Mouse (Mus musculus): ENCODE data around the gene Ptgdr.
"Not testable (repeated sequence)": the region's sequence is repeated elsewhere in the genome, so short reads cannot be mapped to it uniquely, and the experiment has no call there.

Gene Ptgdr

DNA sequence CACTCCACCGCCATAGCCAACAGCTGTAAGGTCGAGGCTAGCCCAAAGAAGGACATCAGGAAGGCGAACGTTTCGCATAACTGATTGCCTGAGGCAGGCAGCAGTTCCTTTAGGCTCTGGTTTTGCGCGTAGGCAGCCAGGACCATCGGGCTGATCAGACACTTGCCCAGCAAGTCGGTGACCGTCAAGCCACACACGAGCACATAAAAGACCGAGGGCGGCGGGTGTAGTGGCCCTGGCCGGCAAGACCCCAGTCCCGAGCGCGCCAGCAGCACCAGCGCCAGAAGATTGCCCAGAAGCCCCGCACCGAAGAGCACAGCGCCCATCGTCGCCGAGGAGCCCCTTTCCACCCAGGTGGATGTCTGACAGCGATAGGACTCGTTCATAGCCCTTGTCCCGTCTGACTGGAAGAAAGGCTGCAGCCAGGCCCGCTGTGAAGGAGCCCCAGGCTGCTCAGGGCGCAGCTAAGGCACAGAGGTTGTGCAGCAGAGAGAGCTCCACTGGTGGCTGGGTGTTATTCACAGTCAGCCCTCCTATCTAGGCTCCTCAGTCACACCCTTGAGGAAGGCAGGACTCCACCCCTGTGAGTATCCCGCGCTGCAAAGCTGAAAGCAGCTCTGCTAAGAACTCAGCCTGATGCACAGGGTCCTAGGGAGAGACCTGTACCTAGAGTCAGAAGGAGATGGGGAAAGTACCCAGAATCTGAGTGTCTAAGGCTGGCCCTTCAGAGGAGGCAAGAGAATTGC, at the start of gene Ptgdr:
Gene Ptgdr (minus strand): TSS at position 508 of the 746 bp plus-strand sequence.
- DNase-seq, result no peak

DNA sequence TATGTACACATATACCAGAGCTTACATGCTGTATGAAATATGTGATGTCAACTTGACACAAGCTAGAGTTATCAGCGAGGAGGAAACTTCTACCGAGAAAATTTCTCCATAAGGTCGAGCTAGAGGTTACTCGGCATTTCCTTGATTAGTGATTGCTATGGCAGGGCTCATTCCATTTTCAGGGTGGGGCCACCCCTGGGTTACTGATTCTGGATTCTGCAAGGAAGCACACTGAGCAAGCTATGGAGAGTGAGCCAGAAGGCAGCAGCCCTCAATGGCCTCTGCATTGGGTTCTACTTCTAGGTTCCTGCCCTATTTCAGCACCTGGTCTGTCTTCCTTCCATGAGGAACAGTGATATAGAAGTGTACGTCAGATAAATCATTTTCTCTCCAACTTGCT, 48.6 kb upstream of the Ptgdr start:
- no peak for DNase-seq

DNA sequence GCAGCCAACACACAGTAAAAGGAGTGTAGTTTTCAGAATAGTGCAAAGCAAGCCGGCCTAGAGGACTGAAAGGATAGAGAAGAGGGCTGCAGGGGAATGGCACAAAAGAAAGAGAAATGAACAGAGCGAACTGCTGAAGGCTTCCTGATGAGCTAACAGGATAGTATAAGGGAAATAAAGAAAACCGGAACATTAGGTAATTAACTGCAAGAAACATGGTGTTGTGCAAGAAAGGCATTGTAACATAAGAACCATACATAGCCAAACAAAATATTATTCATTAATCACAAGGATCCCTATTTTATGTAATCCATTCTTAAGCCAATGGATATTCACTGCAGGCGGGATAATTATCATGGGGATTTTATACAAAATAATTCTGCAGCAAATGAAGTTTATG, 45.0 kb upstream of the Ptgdr start:
- no peak for DNase-seq

DNA sequence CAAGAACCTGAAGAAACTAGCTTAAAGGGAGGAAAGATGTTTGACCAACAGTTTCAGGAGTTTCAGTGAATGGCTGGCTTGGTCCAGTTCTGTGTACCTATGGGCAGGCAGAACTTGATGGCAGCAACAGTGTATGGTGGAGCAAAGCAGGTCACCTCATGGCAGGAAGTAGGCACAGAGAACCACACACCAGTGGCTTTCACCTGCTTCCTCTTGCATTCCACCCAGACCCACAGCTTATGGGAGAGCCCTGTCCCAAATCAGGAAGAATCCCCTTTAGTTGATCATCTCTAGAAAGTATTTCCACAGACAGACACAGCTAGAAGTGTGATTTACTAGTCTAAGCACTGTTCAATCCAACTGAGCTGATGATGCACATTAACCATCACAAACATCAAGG, 42.6 kb upstream of the Ptgdr start:
- not testable (repeated sequence) for DNase-seq

DNA sequence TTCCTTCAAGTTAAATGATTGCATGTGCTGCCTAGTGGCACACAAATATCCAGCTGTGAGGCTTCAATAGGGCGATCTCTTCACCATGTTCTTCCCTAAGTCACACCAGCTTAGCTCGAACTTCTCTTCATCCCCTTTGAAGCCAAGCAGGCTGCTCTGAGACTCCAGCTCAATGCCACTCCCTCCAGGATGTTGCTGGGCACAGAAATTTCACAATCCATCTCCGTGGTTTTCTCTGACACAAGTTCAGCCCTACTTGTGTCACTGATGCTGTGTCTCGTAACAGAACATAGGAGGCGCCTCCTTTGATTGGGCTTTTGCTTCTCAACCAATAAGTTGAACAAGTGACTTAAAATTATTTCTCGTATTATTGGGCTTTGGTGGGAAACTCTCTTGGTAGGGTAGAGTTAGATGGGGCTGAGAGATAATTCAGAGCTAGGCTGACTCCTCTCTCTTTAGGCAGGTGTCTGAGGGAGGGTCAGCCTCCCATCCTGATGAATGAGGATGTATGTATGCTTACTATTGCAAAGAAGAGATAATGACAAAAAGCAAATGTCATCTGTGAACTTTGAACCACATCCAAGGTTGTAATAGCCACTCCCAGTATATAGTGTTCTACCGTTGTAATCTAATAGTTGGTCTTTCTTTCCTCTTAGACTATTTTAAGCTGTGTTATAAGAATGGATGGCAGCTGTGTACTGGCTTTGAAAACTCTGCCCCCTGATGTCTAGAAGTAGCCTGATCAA, 32.4 kb upstream of the Ptgdr start:
- DNase-seq, result no peak

DNA sequence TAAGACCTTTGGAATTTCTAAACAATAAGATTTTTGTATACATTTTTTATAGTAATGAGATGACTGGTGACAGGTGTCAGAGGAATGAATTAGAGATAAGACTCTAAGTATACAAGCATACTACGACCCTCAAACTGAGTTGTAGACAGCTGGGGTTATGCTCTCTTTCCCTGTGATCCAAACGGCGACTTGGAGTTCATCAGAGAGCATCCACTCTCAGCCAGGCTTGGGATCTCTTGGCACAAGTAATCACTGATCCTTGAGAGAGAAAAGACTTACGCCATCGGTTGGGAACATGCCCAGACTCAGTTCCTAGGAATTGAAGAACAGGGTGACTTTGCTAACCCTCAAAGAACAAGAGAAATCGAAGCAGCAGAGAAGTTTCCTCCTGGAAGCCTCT, 10.5 kb upstream of the Ptgdr start:
- DNase-seq, result no peak

DNA sequence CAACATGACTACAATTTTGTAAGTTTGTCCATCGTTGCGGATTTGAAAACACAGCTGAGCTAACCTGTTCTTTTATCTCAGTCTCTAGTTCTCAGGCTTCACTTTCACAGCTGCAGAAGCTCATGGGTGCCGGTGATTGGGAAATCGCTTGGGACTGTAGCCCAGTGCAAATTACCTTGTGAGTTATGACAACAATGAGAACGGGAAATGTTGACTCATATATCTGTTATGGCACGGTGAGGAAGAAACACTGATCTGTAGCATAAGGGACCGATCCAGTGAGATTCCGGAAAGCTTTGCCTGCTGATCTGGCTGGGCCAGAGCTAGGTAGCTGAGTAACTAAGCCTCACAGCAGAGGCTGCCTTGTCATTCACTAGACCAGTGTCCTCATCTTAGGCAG, 6.5 kb upstream of the Ptgdr start:
- no peak for DNase-seq

DNA sequence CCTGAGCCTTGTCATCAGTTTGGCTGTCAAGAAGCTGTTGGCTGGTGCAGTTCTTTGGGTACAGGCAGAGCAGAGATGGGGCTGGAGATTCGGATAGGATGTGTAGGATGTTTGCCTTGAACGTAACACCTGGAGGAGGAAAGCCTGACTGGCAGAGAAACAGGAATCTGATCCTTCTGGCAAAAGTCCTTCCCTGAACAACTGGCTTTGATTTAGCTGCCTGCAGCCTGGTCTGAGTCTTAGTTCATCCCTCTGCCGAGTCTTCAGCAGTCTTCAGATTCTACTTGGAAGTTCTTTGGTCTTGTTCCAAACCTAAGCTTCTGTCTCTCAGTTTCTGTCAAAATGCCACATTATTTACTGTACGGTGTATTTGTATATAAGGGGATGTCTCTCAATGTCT, 3.9 kb upstream of the Ptgdr start:
- no peak for DNase-seq

DNA sequence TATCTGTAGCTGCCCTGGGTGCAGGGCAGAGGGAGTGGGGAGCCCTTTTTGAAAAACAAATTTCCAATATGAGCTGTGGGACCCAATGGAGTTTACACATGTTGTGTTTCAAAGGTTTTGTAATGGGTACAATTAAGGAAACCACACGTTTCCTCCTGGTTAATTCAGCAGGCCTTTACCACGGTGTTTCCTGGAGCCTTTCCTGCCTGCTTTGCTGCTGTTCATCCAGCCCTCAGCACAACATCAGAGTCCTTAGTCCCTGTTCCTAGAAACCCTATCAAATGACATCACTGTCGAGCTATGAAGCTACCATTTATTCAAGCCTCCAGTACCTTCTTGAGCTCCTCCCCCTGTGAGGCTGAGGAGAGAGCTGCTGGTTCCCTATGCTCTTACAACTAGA, 2.0 kb upstream of the Ptgdr start:
- DNase-seq, result no peak

DNA sequence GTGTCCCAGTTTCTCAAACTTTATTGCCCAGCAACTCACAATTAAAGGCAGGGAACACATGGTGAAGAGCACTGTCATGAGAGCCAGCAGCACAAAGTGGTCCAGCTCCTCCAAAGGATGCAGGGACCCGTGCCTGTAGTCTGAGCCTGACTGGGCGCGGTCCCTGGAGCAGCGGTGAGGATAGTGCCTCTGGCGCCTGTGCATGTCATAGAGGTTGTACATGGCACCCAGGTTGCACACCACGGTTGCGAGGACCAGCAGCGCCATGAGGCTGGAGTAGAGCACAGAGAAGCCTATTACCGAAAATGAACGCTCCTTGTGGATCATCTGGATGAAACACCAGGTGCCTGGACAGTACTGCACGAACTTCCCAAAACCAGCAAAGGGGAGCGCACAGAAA, 803 bp downstream of the Ptgdr start:
- DNase-seq, result no peak

DNA sequence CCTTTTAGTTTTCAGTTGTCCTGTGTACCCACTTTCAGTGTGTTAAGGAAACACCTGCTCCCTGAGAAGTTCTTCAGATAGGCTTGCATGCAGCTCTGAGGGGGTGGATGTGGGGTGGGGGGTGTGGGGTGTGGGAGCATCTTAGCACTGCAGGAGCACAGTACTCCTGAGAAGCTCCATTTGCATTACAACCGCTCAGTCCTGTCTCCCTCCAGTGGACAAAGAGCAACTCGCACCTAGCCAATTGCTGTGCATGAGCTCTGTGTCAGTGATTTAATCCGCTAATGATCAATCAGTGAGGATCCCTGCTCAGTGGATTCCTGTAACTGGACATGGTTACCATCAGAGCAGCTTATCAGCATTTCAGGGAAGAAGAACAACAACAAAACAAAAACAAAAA, 8.5 kb downstream of the Ptgdr start:
- DNase-seq, result not testable (repeated sequence)

DNA sequence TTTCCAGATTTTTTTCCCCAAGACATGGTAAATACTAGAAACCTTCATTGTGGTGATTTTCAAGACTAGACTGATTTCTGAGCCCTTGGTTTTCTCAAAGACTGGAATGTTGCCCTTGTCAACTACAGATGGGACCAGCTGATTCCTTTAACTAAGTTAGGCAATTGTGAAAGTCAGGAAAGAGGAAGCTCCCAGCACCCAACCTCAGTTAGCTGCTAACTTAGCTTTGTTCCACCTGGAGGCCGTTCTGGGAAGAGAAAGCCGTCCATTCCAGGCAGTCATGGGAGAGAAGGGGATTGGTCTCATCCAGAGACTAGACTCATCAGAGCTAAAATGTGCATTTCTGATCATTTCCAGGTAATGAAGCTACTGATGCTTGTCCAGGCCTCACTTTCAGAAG, 11.4 kb downstream of the Ptgdr start:
- no peak for DNase-seq

DNA sequence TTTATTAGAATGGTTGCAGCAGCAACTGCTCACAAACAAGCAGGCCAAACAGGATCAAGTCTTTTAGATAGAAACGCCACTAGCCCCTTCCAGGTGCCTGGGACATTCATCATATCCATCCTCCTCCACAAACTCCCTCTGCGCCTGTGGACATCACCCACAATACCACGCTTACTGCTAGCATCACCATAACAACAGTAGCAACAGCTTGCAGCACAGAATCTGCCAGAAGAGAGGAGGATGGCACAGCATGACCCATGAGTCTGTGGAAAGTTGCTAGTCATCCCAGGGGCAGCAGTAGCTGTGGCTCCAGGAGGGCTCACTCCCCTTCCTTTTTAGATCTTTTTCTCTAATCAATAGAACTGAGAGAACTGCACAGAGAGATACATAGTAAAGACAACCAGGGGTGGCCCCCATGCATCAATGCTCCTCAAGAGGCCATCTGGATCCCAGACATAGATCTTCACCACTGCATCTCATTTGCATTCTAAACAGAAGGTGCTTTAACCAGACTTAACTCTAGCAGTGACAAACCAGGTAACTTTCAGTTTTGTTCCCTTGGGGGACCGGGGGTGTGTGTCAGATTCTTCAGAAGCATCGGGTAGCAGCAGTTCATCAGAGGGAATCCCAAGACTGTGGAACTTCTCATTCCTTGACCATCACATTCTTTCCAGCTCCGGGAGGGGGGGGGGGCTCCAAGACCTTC, 12.5 kb downstream of the Ptgdr start:
- no peak for DNase-seq

DNA sequence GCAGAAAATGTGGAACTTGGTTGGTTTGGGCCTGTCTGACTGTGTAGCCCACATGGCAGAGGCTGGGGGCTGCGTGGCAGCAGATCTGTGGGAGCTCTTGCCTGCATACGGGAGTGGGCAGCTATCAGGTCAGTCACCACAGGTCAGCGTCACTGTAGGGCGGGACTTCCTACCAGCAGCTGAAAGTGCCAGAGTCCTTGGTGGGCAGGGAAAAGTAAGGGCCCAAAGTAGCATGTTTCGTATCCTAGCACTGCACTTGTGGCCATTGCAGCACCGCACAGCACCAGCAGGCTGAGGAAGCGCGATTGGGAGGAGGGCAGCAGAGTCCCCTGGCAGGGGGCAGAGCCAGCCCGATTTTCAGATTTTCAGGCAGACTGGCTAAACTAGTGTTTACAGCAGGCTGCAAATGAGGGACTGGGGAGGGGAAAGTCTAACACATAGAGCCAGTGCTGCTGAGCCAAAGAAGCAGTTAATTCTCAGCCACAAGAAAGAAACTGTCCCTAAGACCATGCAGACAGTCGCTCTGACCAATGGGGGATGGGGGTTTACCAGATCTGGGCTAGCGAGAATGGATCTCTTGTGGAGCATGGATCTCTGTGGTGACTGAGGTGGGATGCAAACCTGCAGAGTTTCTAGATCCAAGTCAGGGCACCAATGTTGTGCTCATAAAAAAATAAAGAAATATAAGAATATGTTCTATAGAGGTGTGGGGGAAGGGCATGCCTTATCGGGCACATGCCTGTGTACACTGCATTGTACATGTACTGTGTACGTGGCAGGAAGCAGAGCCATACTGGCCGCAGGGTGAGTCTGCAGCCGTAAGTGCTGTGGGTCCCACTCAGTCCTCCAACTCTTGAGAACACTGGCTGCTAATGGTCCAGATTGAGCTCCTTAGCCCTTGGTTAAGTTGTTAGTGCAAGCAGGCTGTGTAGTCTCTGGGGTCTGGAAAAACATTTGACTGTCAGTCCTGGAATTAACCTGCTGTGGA, 15.1 kb downstream of the Ptgdr start:
- DNase-seq, result no peak

DNA sequence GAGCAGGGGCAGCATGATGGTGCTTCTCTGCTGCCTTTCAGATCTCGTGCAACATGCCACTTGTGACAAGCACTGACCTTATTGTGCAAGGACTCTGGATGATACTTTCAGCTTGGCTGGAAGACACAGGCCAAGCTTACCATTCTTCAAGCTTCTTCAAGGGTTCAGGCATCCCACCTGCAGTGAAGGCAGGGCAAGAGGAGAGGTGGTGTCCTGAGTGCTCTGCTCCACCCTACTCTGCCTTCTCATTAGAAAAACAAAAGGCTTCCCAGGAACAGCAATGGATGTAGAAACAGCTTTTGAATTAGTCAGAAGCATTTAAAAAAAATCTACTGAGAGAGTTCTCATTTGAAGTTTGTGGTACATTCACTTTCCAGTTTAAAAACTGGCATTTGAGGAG, 20.5 kb downstream of the Ptgdr start:
- no peak for DNase-seq

DNA sequence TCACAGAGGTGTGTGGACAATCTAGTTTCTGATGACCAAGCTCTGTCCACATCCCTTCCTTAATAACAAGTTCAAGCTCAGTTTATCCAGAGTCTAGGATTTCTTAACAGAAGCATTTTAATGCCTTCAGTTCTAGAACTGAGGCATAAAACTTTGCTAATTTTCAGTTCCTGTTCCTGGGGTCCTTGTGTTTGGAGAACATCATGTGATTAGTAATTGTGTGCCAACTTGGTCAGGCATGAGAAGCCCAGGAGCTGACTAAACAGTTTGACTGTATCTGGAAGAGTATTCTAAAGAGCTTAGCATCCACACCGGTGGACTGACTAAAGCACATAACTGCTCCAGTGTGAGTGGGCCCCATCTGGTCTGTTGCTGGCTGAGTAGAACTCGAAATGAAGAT, 24.0 kb downstream of the Ptgdr start:
- no peak for DNase-seq

DNA sequence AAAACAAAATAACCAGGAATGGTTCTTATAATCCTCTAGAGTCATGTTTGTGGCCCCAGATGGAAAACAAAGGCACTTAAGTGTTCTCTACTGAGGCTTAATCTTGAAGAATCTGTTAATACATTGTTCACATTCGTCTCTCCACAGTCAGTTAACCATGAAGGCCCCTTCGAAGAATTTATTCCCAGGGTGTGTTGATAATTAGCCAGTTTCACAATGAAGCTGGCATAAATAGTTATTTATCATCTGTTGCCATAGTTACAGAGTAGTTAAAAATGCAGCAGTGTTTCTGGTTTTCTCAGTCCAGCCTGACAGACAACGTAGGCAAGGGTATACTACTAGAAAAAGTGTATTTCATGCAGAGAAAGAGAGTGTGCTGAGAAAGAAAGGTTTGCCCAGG, 25.0 kb downstream of the Ptgdr start:
- not testable (repeated sequence) for DNase-seq

DNA sequence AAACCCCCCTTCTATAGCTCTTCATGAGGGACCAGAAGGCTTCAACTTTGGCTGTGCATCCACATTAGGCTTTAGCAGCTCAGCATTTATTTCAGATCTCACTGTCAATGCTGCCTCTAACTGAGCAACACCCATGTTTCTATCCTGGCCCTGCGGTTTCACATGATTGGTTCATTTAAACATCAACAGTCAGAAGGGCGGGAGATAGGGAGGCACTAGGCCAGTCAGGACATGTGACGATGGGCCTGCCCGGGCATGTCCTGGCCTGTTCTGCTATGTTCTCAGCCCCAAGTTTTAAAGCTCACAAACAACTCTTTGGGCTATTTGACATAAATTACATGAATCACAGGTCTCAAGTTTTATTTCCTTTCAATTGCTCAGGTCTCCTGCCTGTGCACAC, 26.1 kb downstream of the Ptgdr start:
- peak; percentile 46 for DNase-seq

DNA sequence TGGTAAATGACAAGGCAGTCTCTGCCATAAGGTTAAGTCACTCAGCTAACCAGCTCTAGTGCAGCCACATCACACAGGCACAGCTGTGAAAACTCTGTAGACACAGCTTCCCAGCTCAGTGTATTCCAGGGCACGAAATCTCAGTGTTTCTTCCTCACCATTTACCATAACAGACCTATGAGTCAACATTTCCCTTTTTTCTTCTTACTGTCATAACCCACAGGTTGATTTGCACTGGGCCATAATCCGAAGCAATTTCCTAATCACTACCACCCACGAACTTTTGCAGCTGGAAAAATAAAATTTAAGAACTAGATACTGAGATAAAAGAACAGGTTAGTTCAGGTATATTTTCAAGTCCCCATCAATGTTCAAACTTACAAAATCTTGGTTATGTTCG, 31.4 kb downstream of the Ptgdr start:
- no peak for DNase-seq

DNA sequence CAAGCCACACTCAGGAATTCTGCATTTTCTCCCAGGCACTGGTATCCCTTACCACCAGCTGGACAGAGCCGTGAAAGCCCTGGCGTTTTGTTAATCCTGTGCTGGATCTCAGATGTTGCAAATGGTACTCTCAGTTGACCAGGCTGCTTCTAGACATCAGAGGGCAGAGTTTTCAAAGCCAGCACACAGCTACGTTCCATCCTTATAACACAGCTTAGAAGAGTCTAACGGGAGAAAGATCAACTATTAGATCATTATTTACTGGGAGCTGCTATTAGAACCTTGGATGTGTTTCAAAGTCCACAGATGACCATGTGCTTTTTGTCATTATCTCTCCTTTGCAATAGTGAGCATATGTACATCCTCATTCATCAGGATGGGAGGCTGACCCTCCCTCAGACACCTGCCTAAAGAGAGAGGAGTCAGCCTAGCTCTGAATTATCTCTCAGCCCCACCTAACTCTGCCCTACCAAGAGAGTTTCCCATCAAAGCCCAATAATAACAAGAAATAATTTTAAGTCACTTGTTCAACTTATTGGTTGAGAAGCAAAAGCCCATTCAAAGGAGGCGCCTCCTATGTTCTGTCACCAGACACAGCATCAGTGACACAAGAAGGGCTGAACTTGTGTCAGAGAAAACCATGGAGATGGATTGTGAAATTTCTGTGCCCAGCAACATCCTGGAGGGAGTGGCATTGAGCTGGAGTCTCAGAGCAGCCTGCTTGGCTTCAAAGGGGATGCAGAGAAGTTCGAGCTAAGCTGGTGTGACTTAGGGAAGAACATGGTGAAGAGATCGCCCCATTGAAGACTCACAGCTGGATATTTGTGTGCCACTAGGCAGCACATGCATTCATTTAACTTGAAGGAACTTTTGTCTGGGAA, 37.8 kb downstream of the Ptgdr start:
- no peak for DNase-seq

DNA sequence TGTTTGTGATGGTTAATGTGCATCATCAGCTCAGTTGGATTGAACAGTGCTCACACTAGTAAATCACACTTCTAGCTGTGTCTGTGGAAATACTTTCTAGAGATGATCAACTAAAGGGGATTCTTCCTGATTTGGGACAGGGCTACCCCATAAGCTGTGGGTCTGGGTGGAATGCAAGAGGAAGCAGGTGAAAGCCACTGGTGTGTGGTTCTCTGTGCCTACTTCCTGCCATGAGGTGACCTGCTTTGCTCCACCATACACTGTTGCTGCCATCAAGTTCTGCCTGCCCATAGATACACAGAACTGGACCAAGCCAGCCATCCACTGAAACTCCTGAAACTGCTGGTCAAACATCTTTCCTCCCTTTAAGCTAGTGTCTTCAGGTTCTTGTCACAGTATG, 46.0 kb downstream of the Ptgdr start:
- DNase-seq, result not testable (repeated sequence)

Measured in kidney, adult 11 months (tissue).